Mouse (Mus musculus) lung, adult 2 months (tissue): Measurements from ENCODE around the gene Hrc.

Experiments used
- CTCF ChIP-seq: fragments of 200-500 bp; IDR thresholded peaks from 2 replicates; pipeline ENCODE4 v1.5.1; 2011; ENCODE audit warnings: mild to moderate bottlenecking, low read length, control low read depth; ENCODE audit not compliant: insufficient read depth
- POLR2A ChIP-seq: fragments of 200-500 bp; IDR thresholded peaks from 2 replicates; pipeline ENCODE4 v1.6.1; 2011; ENCODE audit warnings: low read depth, mild to moderate bottlenecking, control low read depth, low read length, borderline replicate concordance; ENCODE audit errors: extremely low read depth

- TF ChIP-seq POLR2A: no peak
- peak; percentile 77 for TF ChIP-seq CTCF
These were observed 29.8 kb upstream of the Hrc start for GRCm38 (mm10) chr7:45305275-45305674.
